Mouse (Mus musculus) retina, adult 2 months (tissue): Measurements from ENCODE around the gene Sult6b2.

ENCODE experiments used
- DNase-seq: peaks from one replicate; pipeline ENCODE4 v3.0.0-alpha.2; 2012; ENCODE audit warnings: low read depth, low spot score

The Sult6b2 gene

DNA sequence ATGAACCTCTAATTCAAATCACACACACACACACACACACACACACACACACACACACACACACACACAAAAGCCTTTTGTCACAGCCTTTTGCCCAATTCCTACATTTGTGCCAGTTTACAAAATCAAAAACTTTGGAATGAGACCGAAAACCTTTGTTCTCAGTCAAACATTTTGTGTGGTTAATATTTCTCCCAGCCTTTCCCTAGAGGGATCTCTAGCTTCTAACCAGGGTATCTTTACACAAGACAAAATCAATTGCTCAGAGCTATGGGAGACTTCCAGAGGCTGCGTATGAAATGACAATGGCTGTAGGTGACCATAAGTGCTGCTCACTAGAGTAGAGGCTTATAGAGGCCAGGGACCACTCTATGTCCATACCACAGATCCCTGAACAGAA is 66.1 kb downstream of the Sult6b2 start:
- no peak for DNase-seq

DNA sequence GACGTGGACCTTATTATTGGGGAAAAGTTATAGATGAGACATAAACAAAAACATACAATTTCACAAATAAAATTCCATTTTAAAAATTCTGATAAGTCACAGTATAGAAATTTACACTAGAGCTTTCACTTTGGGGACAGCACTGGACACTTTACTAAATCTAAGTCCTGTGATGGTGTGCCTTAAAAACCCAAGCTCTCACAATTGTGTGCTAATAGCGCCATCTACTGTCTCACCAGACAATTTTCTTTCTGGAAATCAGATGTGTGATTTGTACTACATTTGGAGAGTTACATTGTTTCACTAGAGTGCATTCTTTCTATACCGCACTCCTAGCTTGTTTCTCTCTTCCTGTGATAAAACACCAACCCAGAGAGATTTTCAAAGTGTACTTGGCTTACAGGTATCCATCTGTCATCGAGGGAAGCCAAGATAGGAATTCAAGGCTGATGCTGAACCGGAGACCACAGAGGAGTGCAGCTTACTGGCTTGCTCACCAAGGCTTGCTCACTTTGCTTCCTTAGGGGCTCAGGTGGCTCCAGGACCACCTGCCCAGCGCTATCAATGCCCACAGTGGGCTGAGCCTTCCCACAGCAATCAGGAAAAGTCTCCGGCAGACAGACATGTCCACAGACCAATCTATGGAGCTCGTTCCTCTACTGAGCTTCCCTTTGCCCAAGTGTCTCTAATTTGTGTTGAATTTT is 68.8 kb downstream of the Sult6b2 start:
- DNase-seq = no peak
